Mouse (Mus musculus) C2C12 (cell line): ENCODE measurements around the gene Mettl22.

Experiments used
- CTCF ChIP-seq: IDR thresholded peaks from one replicate; pipeline ENCODE4 v1.5.1; 2011; ENCODE audit not compliant: control insufficient read depth, insufficient read depth, insufficient read length
- FOSL1 ChIP-seq: IDR thresholded peaks from one replicate; pipeline ENCODE4 v1.8.0; 2011; ENCODE audit warnings: mild to moderate bottlenecking, low read length; ENCODE audit not compliant: poor library complexity, insufficient read depth, severe bottlenecking
- MAX ChIP-seq: IDR thresholded peaks from one replicate; pipeline ENCODE4 v1.6.1; 2011; ENCODE audit warnings: mild to moderate bottlenecking, control low read depth
- MYOD1 ChIP-seq: IDR thresholded peaks from one replicate; pipeline ENCODE4 v1.6.1; 2011; ENCODE audit warnings: low read depth; ENCODE audit not compliant: control insufficient read depth, insufficient read length
- MYOG ChIP-seq: IDR thresholded peaks from one replicate; pipeline ENCODE4 v1.6.1; 2011; ENCODE audit not compliant: control insufficient read depth, insufficient read length; ENCODE audit errors: extremely low read depth
- USF1 ChIP-seq: IDR thresholded peaks from one replicate; pipeline ENCODE4 v1.6.1; 2011; ENCODE audit warnings: low read depth, mild to moderate bottlenecking, control low read depth, moderate library complexity

- TF ChIP-seq MYOG (no peak), MAX (no peak), CTCF (no peak), USF1 (no peak), FOSL1 (no peak), MYOD1 (no peak)
Observed at GRCm38 (mm10) chr16:8523480-8524144, 53.0 kb downstream of the Mettl22 start.
